Mouse (Mus musculus): ENCODE results near the gene Gpbp1.

Gpbp1 gene

GRCm38 (mm10) chr13:111467350-111467749 lies 22.6 kb downstream of the Gpbp1 start:
- no peak for DNase-seq (ENCODE audit: low read depth, low spot score)

- DNase-seq (ENCODE audit: low read depth, low spot score) = peak; percentile 75
Measured at GRCm38 (mm10) chr13:111461424-111461823, 28.5 kb downstream of the Gpbp1 start.

GRCm38 (mm10) chr13:111456790-111457189 lies 33.1 kb downstream of the Gpbp1 start:
- peak; percentile 10 for DNase-seq (ENCODE audit: low read depth, low spot score)

GRCm38 (mm10) chr13:111444325-111444724 lies 45.6 kb downstream of the Gpbp1 start:
- no peak for DNase-seq (ENCODE audit: low read depth, low spot score)

GRCm38 (mm10) chr13:111431174-111431573 lies 58.7 kb downstream of the Gpbp1 start:
- no peak for DNase-seq (ENCODE audit: low read depth, low spot score)

- peak; percentile 21 for DNase-seq (ENCODE audit: low read depth, low spot score)
Measured at GRCm38 (mm10) chr13:111421330-111421729, 68.6 kb downstream of the Gpbp1 start.

- peak; percentile 5 for DNase-seq (ENCODE audit: low read depth, low spot score)
Measured at GRCm38 (mm10) chr13:111418087-111418486, 71.8 kb downstream of the Gpbp1 start.

GRCm38 (mm10) chr13:111413156-111413555 lies 76.8 kb downstream of the Gpbp1 start:
- DNase-seq (ENCODE audit: low read depth, low spot score) = peak; percentile 80

- peak; percentile 68 for DNase-seq (ENCODE audit: low read depth, low spot score)
Measured at GRCm38 (mm10) chr13:111410831-111411230, 79.1 kb downstream of the Gpbp1 start.

- DNase-seq (ENCODE audit: low read depth, low spot score) = no peak
Measured at GRCm38 (mm10) chr13:111406859-111407389, 83.0 kb downstream of the Gpbp1 start.

DNA sequence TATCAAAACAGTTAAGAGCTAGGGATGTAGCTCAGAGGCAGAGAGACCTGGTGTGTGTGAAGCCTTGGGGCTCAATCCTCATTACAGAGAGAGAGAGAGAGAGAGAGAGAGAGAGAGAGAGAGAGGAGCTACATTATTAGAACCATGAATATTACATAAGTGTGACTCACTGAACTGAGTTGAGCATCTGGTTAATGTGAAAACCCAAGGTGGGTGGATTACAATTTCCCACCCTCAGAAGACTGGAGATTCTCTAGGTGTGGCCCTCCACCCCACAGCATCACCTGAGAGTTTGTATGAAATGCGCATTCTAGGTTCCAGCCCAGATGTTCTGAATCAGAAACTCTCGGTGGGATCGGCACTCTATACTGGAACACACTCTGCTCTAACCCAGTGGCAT lies 84.0 kb downstream of the Gpbp1 start:
- no peak for DNase-seq (ENCODE audit: low read depth, low spot score)

DNA sequence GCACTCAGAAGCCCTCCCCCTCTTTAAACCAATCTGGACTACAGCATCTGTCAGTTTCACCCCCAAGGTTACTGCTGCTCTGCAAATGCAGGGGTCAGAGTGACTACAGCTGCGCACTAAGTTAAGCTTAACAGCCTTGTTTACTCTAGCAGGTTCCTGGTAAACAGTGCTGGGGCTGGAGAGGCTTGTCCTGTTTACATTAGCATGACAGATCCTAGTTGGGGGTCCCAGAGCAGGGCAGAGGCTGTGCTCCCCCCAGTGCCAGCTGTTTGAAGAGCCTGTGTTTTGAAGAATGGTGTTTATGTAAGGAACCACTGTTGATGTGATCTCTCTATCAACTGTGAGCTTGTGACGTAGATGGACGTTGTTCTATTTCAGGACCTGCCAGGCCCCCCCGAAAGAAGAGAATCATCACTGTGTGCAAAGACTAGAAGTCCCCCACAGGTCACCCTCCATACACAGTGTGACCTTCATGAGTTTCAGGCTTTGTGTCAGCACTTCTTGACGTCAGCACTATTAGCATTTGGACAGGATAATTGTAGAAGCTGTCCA lies 92.2 kb downstream of the Gpbp1 start:
- no peak for DNase-seq (ENCODE audit: low read depth, low spot score)

GRCm38 (mm10) chr13:111397061-111397460 lies 92.8 kb downstream of the Gpbp1 start:
- no peak for DNase-seq (ENCODE audit: low read depth, low spot score)

GRCm38 (mm10) chr13:111395528-111395927 lies 94.4 kb downstream of the Gpbp1 start:
- DNase-seq (ENCODE audit: low read depth, low spot score) = no peak

DNA sequence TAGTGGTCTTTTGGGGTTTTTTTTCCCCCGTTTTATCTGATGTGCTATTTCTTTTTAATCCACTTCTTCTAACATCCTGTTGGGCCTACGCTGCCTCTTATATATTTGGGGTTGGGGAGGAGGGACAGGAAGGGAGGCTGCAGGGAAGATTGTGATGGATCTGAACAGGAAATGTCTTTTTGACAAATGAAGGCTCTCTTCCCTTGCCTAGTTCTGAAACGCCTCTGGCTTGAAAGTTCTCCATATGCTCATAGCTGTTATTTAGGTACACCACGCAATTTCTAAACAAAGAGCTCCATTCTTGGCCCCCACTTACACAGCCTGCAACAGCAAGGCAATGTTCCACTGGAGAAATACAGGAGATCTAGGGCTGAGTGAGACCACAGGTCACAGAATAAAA lies 95.0 kb downstream of the Gpbp1 start:
- no peak for DNase-seq (ENCODE audit: low read depth, low spot score)

GRCm38 (mm10) chr13:111394341-111394740 lies 95.6 kb downstream of the Gpbp1 start:
- no peak for DNase-seq (ENCODE audit: low read depth, low spot score)

GRCm38 (mm10) chr13:111393426-111393825 lies 96.5 kb downstream of the Gpbp1 start:
- no peak for DNase-seq (ENCODE audit: low read depth, low spot score)

DNA sequence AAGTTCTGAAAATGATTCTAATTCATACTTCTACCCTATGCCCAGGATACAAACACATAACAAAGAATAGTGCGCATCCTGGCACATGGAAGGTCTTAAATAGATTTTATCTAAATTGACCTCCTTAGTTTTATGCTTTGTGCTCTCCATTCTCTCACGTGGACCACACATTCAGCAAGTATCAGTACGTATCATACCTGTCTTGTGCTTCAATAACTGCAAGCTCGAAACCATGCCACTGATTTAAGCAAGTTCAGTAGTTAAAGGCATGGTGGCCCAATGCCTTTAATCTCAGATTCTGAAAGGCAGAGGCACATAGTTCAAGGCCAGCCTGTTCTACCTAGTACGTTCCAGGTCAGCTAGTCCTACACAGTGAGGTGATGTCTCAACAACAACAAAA lies 98.5 kb downstream of the Gpbp1 start:
- no peak for DNase-seq (ENCODE audit: low read depth, low spot score)

- DNase-seq (ENCODE audit: low read depth, low spot score) = peak; percentile 8
Measured at GRCm38 (mm10) chr13:111391011-111391410, 98.9 kb downstream of the Gpbp1 start.

DNA sequence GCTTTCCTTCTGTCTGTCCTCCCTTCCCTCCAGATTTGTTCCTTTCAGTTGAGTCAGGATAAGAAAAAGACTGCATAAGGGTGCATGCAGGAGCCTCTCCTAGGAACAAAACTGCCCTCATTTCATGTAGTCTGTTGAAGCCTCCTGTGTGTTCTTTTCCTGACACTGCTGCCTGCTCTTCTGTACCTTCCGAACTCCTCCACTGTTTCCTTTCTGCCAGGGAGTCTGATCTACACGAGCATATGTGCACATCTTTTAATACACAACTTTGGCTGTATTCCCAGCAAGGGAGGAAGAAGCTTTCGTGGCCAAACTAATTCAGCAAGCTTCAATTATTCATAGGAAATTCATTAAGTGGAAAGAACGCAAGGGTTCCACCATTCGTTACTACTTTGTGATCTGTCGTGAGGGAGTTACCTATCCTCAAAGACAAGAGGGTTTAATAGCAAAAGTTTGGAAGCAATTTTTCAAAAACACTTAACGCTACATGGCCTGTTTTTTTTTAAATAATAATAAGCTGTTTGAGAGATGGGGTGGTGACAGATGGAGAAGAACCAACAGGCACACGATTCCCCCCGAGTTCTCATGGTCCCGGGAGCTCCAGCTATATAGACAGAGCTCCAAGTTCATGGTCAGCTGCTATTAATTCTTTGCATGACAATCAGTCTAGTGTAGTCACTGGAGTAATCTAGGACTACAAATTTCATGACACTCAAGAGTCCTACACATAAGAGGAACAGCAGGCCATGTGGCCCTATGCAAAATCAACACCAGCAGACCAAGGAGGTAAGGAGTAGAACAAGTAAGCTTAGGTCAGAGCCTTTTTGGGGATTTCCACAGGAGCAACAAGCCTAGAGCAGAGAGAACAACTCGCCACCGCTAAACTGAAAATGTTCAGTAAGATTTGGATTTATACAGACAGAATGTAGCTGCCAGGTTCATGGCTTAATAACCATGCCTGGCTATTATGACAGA lies 105.6 kb downstream of the Gpbp1 start:
- DNase-seq (ENCODE audit: low read depth, low spot score) = no peak

All from 3T3-L1 (cell line).